Mouse (Mus musculus) erythroblast, embryonic 14.5 days (primary cell): Measurements from ENCODE around the gene Gm10840.

ENCODE experiments used
- GATA1 ChIP-seq: IDR thresholded peaks from 2 replicates; pipeline ENCODE4 v1.6.1; 2012; ENCODE audit warnings: low read length, inconsistent platforms, mixed read lengths
- TAL1 ChIP-seq: IDR thresholded peaks from 3 replicates; pipeline ENCODE4 v1.6.1; 2012; ENCODE audit warnings: low read length, inconsistent platforms, mixed read lengths

DNA sequence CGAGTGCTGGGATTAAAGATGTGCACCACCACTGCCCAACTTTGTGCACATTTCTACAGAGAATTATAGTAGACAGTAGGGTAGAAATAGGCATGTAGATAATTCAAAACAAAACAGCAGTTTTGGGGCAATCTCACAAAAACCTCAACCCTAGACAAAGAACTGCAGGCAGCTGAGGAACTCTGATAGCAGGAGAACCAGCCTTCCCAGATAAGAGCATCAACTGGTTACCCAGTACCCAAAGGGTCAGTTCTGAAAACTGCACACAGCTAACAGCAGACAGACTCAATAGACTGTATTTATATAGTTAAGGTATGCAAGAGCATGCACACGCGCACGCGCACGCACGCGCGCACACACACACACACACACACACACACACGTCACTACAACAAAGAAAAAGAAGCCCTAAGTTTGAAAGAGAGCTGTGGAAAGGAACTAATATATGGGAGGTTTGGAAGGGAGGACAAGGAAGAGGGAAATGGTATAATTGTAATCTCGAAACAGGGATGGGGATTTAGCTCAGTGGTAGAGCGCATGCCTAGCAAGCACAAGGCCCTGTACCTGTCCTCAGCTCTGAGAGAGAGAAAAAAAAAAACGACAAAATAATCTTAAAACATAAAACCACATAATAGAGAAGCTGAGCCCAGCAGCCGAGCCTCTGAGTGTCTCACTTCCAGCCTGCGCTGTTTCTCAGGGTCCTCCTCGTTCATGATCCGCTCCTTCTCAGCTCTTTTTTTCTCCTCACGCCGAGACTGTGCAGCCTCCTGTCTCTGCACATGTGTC, 40.9 kb downstream of the Gm10840 start:
- TF ChIP-seq GATA1 (no peak), TAL1 (no peak)
